Mouse (Mus musculus): ENCODE measurements around the gene Zswim4.

Gene Zswim4

DNA sequence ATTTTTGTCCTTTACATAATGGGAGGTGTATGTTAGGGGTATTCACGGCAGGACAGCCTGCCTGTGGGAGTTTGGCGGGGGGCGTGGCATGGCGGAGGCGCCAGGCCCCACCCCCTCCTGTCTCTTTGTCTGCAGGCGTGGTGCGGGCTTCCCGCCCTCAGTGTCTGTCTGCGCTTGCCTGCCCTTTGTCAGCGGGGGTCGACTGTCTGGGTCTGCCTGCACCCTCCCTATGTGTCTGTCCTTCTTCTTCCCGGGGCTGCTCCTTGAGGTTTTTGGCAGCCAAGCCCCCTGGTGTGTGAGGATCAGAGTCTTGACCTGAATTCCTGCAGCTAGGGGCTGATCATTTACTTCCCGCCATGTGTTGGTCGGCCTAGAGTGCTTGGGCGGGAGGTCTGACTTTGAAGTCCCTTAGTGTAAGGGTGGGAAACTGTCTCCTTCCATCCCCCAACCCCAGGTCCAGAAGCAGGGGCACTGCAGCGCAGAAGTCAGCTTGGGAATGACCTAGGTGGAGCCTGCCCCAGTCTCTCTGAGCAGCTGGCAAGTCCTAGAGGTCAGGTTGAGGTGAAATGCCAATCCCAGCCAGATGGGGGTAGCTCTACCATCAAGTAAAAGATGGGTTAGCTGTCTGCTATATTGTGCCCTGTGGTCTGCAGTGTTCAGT, 56.2 kb downstream of the Zswim4 start:
- peak in 1 of 2 experiments; percentile 52 for DNase-seq (ENCODE audit: low spot score in 2 of 2)

DNA sequence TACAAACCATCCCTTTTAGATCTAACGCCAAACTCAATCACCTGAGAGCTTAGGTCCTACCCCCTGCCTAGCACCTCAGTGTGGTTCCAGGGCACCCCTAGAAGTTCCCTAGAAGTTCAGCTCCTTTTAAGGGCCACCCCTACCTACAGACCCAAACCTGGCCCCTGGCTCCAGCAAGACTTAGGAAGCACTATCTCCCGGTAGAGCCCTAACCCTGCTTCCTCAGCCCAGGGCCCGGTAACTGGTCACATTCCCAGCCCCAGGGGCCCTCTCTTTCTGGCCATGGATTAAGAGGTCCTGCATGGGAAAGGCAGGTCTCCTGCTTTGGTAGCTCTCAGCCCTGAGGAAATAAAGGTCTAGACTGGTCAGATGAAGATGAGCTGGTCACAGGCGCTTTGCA, 56.9 kb downstream of the Zswim4 start:
- no peak for DNase-seq (ENCODE audit: low spot score in 2 of 2)

- no peak for DNase-seq (ENCODE audit: low spot score in 2 of 2)
These were observed 58.3 kb downstream of the Zswim4 start for GRCm38 (mm10) chr8:84178592-84178991.

DNA sequence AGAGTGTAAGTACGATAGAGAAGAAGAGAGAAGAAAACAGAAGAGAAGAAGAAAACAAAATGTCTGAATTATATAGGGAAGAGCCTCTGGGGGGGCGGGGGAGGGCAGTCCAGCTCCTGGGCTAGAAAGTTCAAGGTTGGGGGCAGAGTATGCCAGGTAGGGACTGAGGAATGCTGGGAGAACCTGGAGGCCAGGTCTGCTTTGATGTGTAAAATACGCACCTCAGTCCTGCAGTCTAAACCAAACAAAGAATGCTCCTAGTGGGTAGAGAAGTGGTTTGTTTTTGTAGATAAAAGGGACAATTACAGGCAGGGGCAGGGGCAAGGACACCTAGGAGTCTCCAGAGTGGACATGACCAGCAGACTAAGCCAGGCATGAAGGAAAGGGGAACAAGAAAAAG, 59.5 kb downstream of the Zswim4 start:
- no peak for DNase-seq (ENCODE audit: low spot score in 2 of 2)

- DNase-seq (ENCODE audit: low spot score in 2 of 2): no peak
These were observed 60.3 kb downstream of the Zswim4 start for GRCm38 (mm10) chr8:84176560-84176959.

DNA sequence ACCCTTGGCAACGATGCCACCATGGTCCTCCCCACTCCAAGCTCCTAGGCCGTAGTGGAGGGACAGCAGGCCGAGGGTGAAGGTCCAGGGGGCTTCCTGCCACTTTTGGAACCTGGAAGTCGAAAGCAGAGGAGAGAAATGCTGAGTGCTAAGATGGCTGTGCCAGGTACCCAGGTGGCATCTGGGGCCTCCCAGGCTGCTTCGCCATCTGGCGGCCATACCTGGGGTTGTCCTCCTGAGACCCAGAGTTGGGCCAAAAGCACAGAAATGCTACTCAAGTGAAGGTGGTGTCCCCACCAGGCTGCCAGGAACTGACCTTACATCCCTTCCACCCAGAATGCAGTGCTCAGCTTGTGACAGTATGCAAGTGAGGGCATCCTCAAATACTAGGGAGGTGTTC, 63.0 kb downstream of the Zswim4 start:
- no peak for DNase-seq (ENCODE audit: low spot score in 2 of 2)

- no peak for DNase-seq (ENCODE audit: low spot score in 2 of 2)
These were observed 66.8 kb downstream of the Zswim4 start for GRCm38 (mm10) chr8:84170096-84170495.

- DNase-seq (ENCODE audit: low spot score in 2 of 2): no peak
These were observed 69.2 kb downstream of the Zswim4 start for GRCm38 (mm10) chr8:84167696-84168095.

All from urinary bladder, postnatal 4 days (tissue).